Mouse (Mus musculus) ES-Bruce4 (cell line): ENCODE data around the gene Ndufaf1. TPM values are rescaled to one million over a fixed set of nuclear protein-coding genes. Genes with fewer than 3 reads are reported as not detected.
A peak's percentile ranks its signal among the peaks of the same experiment; 100 is the strongest.

ENCODE experiments used
- H3K27ac ChIP-seq: 2 replicates; pipeline ENCODE4 v1.5.1; 2012; ENCODE audit warnings: low read length, inconsistent platforms; ENCODE audit not compliant: insufficient read depth
- H3K27me3 ChIP-seq: 2 replicates; pipeline ENCODE4 v1.6.1; 2012; ENCODE audit warnings: mild to moderate bottlenecking, low read length, inconsistent platforms; ENCODE audit not compliant: control insufficient read depth, poor library complexity, insufficient read depth, severe bottlenecking
- H3K36me3 ChIP-seq: 2 replicates; pipeline ENCODE4 v1.6.1; 2012; ENCODE audit warnings: inconsistent platforms, mild to moderate bottlenecking, low read length, moderate library complexity; ENCODE audit not compliant: control insufficient read depth, poor library complexity, insufficient read depth, severe bottlenecking
- H3K4me1 ChIP-seq: one replicate; pipeline ENCODE4 v1.8.1; 2011; ENCODE audit warnings: low read length; ENCODE audit not compliant: control insufficient read depth, insufficient read depth
- H3K4me3 ChIP-seq: 2 replicates; pipeline ENCODE4 v1.5.1; 2011; ENCODE audit warnings: low read depth, mild to moderate bottlenecking, low read length
- H3K9ac ChIP-seq: 2 replicates; pipeline ENCODE4 v1.6.1; 2012; ENCODE audit warnings: low read depth, mild to moderate bottlenecking, inconsistent platforms; ENCODE audit not compliant: poor library complexity, severe bottlenecking
- H3K9me3 ChIP-seq: replicated peaks from 2 replicates; pipeline ENCODE4 v1.6.1; 2012; ENCODE audit warnings: mild to moderate bottlenecking, low read length, inconsistent platforms; ENCODE audit not compliant: control insufficient read depth, poor library complexity, insufficient read depth, severe bottlenecking
- CTCF ChIP-seq: IDR thresholded peaks from one replicate; pipeline ENCODE4 v1.8.1; 2011; ENCODE audit warnings: low read depth, low read length
- EP300 ChIP-seq: IDR thresholded peaks from 2 replicates; pipeline ENCODE4 v1.6.1; 2011; ENCODE audit warnings: low read depth, low read length; ENCODE audit not compliant: insufficient read depth
- POLR2A ChIP-seq: IDR thresholded peaks from one replicate; pipeline ENCODE4 v1.8.1; 2011; ENCODE audit warnings: low read length; ENCODE audit not compliant: insufficient read depth
- polyA plus RNA-seq: library from polyadenylated mRNA; stranded (reverse); fragments of >200 nt; gene quantifications from 2 replicates; pipeline ENCODE4 v1.2.4, GENCODE M21; 2011; ENCODE audit warnings: low read depth; ENCODE audit not compliant: missing spikeins, insufficient read depth, insufficient read length

The Ndufaf1 gene
- polyA plus RNA-seq, 1 experiment: 59.3 TPM

DNA sequence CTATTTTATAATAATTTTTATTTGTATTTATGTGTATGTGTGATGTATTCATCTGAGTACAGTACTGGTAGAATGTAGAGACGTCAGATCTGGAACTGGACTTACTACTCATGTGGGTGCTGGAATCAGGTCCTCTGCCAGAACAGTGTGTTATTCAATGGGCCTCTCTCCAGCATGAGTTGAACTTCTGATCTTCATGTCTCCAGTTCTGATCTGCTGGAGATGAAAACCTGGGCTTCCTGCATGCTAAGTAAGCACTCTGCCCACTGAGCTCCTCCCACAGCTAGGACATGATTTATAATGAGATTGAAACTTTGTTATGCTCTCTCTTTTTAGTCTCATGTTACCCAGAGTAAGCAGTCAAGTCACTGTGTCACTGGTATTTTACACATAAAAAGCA, 33.5 kb upstream of the Ndufaf1 start:
- Histone ChIP-seq H3K9ac (no peak overlapping the region), H3K4me1 (no peaks in the 10 kb centered on the region), H3K36me3 (peaks cover 2% of the 10 kb centered on the region; the same call in 1 of the 2 replicates), H3K27me3 (no peaks in the 10 kb centered on the region), H3K27ac (no peak overlapping the region), H3K4me3 (no peak overlapping the region), H3K9me3 (no peaks in the 10 kb centered on the region)
- no peak for TF ChIP-seq CTCF
- no peak for TF ChIP-seq POLR2A
- TF ChIP-seq EP300: no peak

DNA sequence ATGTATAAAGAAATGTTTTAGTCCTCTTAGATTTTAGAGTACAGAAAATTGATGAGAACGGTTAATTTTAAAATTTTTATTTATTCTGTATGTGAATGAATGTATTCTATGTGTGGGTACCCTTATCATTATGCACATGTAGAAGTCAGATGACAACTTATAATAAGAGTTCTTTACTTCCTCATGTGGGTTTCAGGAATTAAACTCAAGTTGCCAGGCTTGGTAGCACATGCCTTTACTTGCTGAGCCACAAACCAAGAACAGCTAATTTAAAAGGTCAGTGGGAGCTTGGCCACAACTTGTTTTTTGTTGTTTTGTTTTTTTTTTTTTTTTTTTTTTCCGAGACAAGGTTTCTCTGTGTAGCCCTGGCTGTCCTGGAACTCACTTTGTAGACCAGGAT, 32.2 kb upstream of the Ndufaf1 start:
- Histone ChIP-seq H3K4me3 (no peak overlapping the region), H3K4me1 (no peaks in the 10 kb centered on the region), H3K9me3 (no peaks in the 10 kb centered on the region), H3K27ac (no peak overlapping the region), H3K27me3 (no peaks in the 10 kb centered on the region), H3K9ac (no peak overlapping the region), H3K36me3 (peaks cover 2% of the 10 kb centered on the region; the same call in 1 of the 2 replicates)
- TF ChIP-seq EP300: no peak
- no peak for TF ChIP-seq POLR2A
- TF ChIP-seq CTCF: no peak

DNA sequence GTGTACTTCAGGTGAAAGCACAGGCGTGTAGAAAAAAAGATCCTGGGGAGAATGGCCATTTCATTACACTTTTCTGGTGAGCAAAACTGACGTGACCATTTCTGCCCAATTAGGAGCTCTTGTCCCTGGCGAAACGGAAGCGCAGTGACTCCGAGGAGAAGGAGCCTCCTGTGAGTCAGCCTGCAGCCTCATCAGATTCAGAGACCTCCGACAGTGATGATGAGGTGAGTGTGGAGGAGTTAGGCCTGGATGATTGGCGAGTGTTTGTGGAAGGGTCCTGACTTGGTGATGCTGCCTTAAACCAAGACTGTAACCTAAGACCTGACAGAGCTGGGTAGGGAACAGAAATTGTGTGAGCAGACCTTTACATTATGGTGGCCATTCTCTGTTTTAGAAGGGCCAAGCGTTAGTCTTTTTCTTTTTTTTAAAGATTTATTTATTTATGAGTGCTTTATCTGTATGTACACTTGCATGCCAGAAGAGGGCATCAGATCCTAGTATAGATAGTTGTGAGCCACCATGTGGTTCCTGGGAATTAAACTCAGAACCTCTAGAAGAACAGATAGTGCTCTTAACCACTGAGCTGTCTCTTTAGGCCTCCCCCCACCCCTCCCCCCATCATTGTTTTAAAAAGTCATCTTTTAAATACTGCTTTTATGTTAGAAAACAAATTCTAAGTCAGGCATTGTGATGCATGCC, 29.5 kb upstream of the Ndufaf1 start:
- H3K27me3 ChIP-seq: no peaks in the 10 kb centered on the region
- H3K4me3 ChIP-seq: no peak overlapping the region
- H3K4me1 ChIP-seq: no peaks in the 10 kb centered on the region
- H3K9me3 ChIP-seq: no peaks in the 10 kb centered on the region
- TF ChIP-seq POLR2A (no peak), EP300 (no peak), CTCF (no peak)
- H3K27ac ChIP-seq: no peak overlapping the region
- H3K9ac ChIP-seq: no peak overlapping the region
- peaks cover 2% of the 10 kb centered on the region; the same call in 1 of the 2 replicates for H3K36me3 ChIP-seq

DNA sequence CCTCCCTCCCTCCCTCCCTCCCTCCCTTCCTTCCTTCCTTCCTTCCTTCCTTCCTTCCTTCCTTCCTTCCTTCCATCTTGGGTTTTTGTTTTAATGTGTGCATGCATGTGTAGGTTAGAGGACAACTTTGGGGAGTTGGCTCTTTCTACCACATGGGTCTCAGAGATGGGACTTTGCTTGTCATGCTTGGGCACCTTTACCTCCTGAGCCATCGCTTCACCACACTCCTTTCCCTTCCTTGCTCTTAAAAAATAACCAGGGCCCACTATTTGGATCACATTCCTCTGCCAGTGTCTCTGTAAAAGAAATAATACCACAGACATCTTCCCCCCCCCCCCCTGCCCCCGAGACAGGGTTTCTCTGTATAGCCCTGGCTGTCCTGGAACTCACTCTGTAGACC, 21.1 kb upstream of the Ndufaf1 start:
- Histone ChIP-seq H3K9ac (no peak overlapping the region), H3K27ac (no peak overlapping the region), H3K4me1 (peaks cover 1% of the 10 kb centered on the region), H3K36me3 (peaks cover 3% of the 10 kb centered on the region; the same call in 1 of the 2 replicates), H3K4me3 (no peak overlapping the region), H3K9me3 (no peaks in the 10 kb centered on the region), H3K27me3 (no peaks in the 10 kb centered on the region)
- TF ChIP-seq POLR2A (no peak), CTCF (no peak), EP300 (no peak)

DNA sequence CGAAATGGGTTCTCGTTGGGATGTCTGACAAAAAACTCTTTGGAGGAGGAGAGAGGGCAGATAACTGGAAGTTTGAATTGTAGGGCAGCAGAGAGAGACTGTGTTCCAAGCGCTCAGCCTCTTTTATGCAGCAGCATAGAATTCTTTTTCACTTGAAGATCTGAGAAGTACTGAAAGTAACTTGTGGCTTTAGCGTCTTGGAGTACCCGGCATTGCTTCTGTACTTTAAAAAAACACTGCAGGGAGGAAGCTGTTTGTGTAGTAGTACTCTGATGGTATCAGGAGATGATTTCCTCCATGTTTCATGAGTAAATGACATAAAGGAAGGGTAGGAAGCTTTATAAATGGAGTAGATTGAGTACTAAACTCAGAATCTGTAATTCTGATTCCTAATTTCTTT, 13.2 kb upstream of the Ndufaf1 start:
- no peaks in the 10 kb centered on the region for H3K9me3 ChIP-seq
- no peaks in the 10 kb centered on the region for H3K4me1 ChIP-seq
- H3K27me3 ChIP-seq: no peaks in the 10 kb centered on the region
- peak overlapping the region; percentile 93 for H3K9ac ChIP-seq
- no peak for TF ChIP-seq EP300
- TF ChIP-seq POLR2A: no peak
- no peak for TF ChIP-seq CTCF
- peaks cover 3% of the 10 kb centered on the region; the same call in 1 of the 2 replicates for H3K36me3 ChIP-seq
- no peak overlapping the region for H3K27ac ChIP-seq
- peak overlapping the region; percentile 74 for H3K4me3 ChIP-seq

DNA sequence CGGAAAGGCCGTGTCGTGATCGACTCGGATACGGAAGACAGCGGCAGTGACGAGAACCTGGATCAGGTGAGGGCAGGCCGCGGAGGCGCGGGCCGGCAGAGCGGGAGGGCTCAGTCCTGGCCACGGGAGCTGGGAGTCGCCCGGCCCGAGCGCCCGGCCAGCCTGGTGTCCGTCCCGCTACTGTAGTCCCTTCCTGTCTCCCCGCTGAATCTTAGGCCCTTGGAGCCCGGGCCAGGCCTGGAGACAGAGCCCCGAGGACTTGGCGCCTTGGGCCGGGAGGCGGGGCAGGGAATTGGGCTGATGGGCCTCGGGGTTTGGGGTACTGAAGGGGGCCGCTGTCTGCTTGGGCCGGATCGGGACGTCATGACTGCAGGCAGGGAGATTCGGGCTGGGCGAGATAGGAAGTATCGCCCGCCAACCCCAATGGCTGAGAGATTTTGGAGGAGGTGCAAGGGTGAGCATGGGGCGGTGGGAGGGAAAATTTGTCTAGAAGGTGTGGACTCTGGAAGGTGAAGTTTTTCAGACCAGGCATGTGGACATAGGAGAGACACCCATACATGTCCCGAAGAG, 12.7 kb upstream of the Ndufaf1 start:
- H3K9me3 ChIP-seq: no peaks in the 10 kb centered on the region
- H3K27ac ChIP-seq: no peak overlapping the region

More for the DNA sequence above, 12.7 kb upstream of the Ndufaf1 start:
- Histone ChIP-seq H3K36me3 (0 out of 2 replicates have a peak, but pooled peaks cover 3% of the 10 kb centered on the region), H3K4me3 (peak overlapping the region; percentile 74), H3K4me1 (no peaks in the 10 kb centered on the region), H3K9ac (peak overlapping the region; percentile 93), H3K27me3 (no peaks in the 10 kb centered on the region)
- TF ChIP-seq CTCF: no peak
- TF ChIP-seq POLR2A: no peak
- TF ChIP-seq EP300: no peak
